ENCODE assay signal across 8 mouse cellular contexts in genomic region chr12:19289038-19289437, GRCm38 (mm10).
DNase-seq lines count a peak whose midpoint lies in the region; ATAC-seq lines count a peak whose summit lies in the region.
"Not testable (repeated sequence)": the region's sequence is repeated elsewhere in the genome, so short reads cannot be mapped to it uniquely, and the experiment has no call there.

No protein-coding gene starts in this region.

- in situ Hi-C loops in ES-E14 (cut with MboI; ENCODE audit: low sequenced_read_pairs in 2 of 2, unreplicated experiment in 2 of 2) = not testable (repeated sequence)

- peak overlapping the region; percentile 61 to 70 for H3K4me3 ChIP-seq in ES-E14 (ENCODE audit: insufficient read depth in 1 of 2, low read depth in 1 of 2, low read length in 2 of 2, poor library complexity in 1 of 2, severe bottlenecking in 1 of 2)
- peak overlapping the region; percentile 37 for H3K4me3 ChIP-seq in forebrain, embryonic 12.5 days (replicated peaks)
- peak overlapping the region; percentile 50 for H3K4me3 ChIP-seq in heart, embryonic 15.5 days
- H3K4me3 ChIP-seq in intestine, embryonic 16.5 days (ENCODE audit: low read length) = peak overlapping the region; percentile 47
- H3K4me3 ChIP-seq in limb, embryonic 11.5 days (ENCODE audit: low read depth, low read length) = peak overlapping the region; percentile 32
- peak overlapping the region; percentile 46 for H3K4me3 ChIP-seq in lung, embryonic 16.5 days (ENCODE audit: low read length)
- H3K4me3 ChIP-seq in neural tube, embryonic 12.5 days = peak overlapping the region; percentile 41

- H3K27me3 ChIP-seq in forebrain, embryonic 12.5 days; heart, embryonic 15.5 days; intestine, embryonic 16.5 days (replicated peaks; ENCODE audit: control insufficient read depth, insufficient read depth, low read length); limb, embryonic 11.5 days (ENCODE audit: control insufficient read depth, insufficient read depth, low read length); lung, embryonic 16.5 days (ENCODE audit: control insufficient read depth, insufficient read depth, low read depth, low read length); neural tube, embryonic 12.5 days (replicated peaks): not testable (repeated sequence)

- DNase-seq in ES-E14 (ENCODE audit: low read depth, low spot score) = not testable (repeated sequence)
- peak; percentile 23 for DNase-seq in limb, embryonic 11.5 days (ENCODE audit: low spot score)
- DNase-seq in thymus, postnatal 0 days (ENCODE audit: low spot score) = peak; percentile 1

- not testable (repeated sequence) for H3K9me3 ChIP-seq in ES-E14 (ENCODE audit: control insufficient read depth, insufficient read depth, low read depth, low read length); heart, embryonic 15.5 days (replicated peaks); intestine, embryonic 16.5 days (ENCODE audit: control insufficient read depth, low read length); limb, embryonic 11.5 days (ENCODE audit: control insufficient read depth, low read length); lung, embryonic 16.5 days (ENCODE audit: control insufficient read depth, low read length); neural tube, embryonic 12.5 days
- H3K9me3 ChIP-seq in forebrain, embryonic 12.5 days = peaks cover 17% of the 10 kb centered on the region

- H3K9ac ChIP-seq in ES-E14 (ENCODE audit: insufficient read depth, low read depth, low read length, poor library complexity, severe bottlenecking) = peak overlapping the region; percentile 71
- not testable (repeated sequence) for H3K9ac ChIP-seq in forebrain, embryonic 12.5 days; heart, embryonic 15.5 days; limb, embryonic 11.5 days (ENCODE audit: low read length)
- peak overlapping the region; percentile 43; the same call in 1 of the 2 replicates for H3K9ac ChIP-seq in intestine, embryonic 16.5 days (ENCODE audit: low read depth, low read length)
- H3K9ac ChIP-seq in lung, embryonic 16.5 days (ENCODE audit: low read length) = peak overlapping the region; percentile 43; the same call in 1 of the 2 replicates
- peak overlapping the region; percentile 44; the same call in 1 of the 2 replicates for H3K9ac ChIP-seq in neural tube, embryonic 12.5 days

- H3K4me1 ChIP-seq in ES-E14 (ENCODE audit: control insufficient read depth in 2 of 2, insufficient read depth in 2 of 2, low read length in 2 of 2, poor library complexity in 1 of 2); forebrain, embryonic 12.5 days; heart, embryonic 15.5 days (replicated peaks); intestine, embryonic 16.5 days (ENCODE audit: control insufficient read depth, insufficient read depth, low read length); limb, embryonic 11.5 days (ENCODE audit: control insufficient read depth, insufficient read depth, low read length); lung, embryonic 16.5 days (replicated peaks; ENCODE audit: control insufficient read depth, insufficient read depth, low read length); neural tube, embryonic 12.5 days: not testable (repeated sequence)

- peak overlapping the region; percentile 31 for H3K4me2 ChIP-seq in forebrain, embryonic 12.5 days
- peak overlapping the region; percentile 54 for H3K4me2 ChIP-seq in heart, embryonic 15.5 days
- peak overlapping the region; percentile 35 for H3K4me2 ChIP-seq in intestine, embryonic 16.5 days (ENCODE audit: low read depth, low read length)
- not testable (repeated sequence) for H3K4me2 ChIP-seq in limb, embryonic 11.5 days (ENCODE audit: low read depth, severe bottlenecking)
- peak overlapping the region; percentile 42; the same call in 1 of the 2 replicates for H3K4me2 ChIP-seq in lung, embryonic 16.5 days (ENCODE audit: low read depth, low read length)
- peak overlapping the region; percentile 48 for H3K4me2 ChIP-seq in neural tube, embryonic 12.5 days (replicated peaks)

- ATAC-seq in forebrain, embryonic 12.5 days (ENCODE audit: low FRiP score); heart, embryonic 15.5 days (replicated peaks; ENCODE audit: insufficient number of reproducible peaks, insufficient read depth, low FRiP score, low read depth); intestine, embryonic 16.5 days; limb, embryonic 11.5 days (ENCODE audit: insufficient number of reproducible peaks, low FRiP score, low TSS enrichment, low read depth); lung, embryonic 16.5 days (ENCODE audit: low read depth); neural tube, embryonic 12.5 days (ENCODE audit: low FRiP score, low read depth): not testable (repeated sequence)

- WGBS in forebrain, embryonic 12.5 days = 59% methylated on average over 18 of the region's 18 CpGs
- 30% methylated on average over 18 of the region's 18 CpGs for WGBS in heart, embryonic 15.5 days
- WGBS in intestine, embryonic 16.5 days = 31% methylated on average over 18 of the region's 18 CpGs
- WGBS in limb, embryonic 11.5 days = 47% methylated on average over 18 of the region's 18 CpGs
- 41% methylated on average over 18 of the region's 18 CpGs for WGBS in lung, embryonic 16.5 days
- WGBS in neural tube, embryonic 12.5 days = 42% methylated on average over 18 of the region's 18 CpGs

- not testable (repeated sequence) for H3K27ac ChIP-seq in ES-E14 (ENCODE audit: insufficient read depth, low read depth, low read length, poor library complexity, severe bottlenecking); forebrain, embryonic 12.5 days; heart, embryonic 15.5 days; intestine, embryonic 16.5 days (ENCODE audit: low read length); limb, embryonic 11.5 days (replicated peaks; ENCODE audit: low read depth, low read length); lung, embryonic 16.5 days (ENCODE audit: low read length); neural tube, embryonic 12.5 days

- not testable (repeated sequence) for H3K36me3 ChIP-seq in ES-E14 (ENCODE audit: control insufficient read depth, insufficient read depth, low read length, poor library complexity, severe bottlenecking); forebrain, embryonic 12.5 days (replicated peaks); heart, embryonic 15.5 days; intestine, embryonic 16.5 days (ENCODE audit: control insufficient read depth, insufficient read depth, low read length); limb, embryonic 11.5 days (ENCODE audit: control insufficient read depth, insufficient read depth, low read length); lung, embryonic 16.5 days (ENCODE audit: control insufficient read depth, insufficient read depth, low read length); neural tube, embryonic 12.5 days
